Mouse (Mus musculus): Measurements from ENCODE around the gene Kdm5b. TPM values are rescaled to one million over a fixed set of nuclear protein-coding genes. Genes with fewer than 3 reads are reported as not detected.

Kdm5b gene
- total RNA-seq, 1 experiment from 2014 or later = 55.4 TPM

- DNase-seq = no peak
Measured at GRCm38 (mm10) chr1:134551869-134552268, 8.1 kb upstream of the Kdm5b start.

- DNase-seq = no peak
Measured at GRCm38 (mm10) chr1:134552396-134552795, 7.6 kb upstream of the Kdm5b start.

- no peak for DNase-seq
Measured at GRCm38 (mm10) chr1:134555240-134555870, 4.6 kb upstream of the Kdm5b start.

- peak; percentile 54 for DNase-seq
Measured at GRCm38 (mm10) chr1:134555871-134556670, 3.9 kb upstream of the Kdm5b start.

GRCm38 (mm10) chr1:134556671-134557218 is 3.2 kb upstream of the Kdm5b start:
- DNase-seq = peak; percentile 96

- no peak for DNase-seq
Measured at GRCm38 (mm10) chr1:134558511-134558910, 1.5 kb upstream of the Kdm5b start.

- no peak for DNase-seq
Measured at GRCm38 (mm10) chr1:134559226-134559625, 745 bp upstream of the Kdm5b start.

- peak; percentile 71 for DNase-seq
Measured at GRCm38 (mm10) chr1:134560396-134560795, 425 bp downstream of the Kdm5b start.

- DNase-seq = peak; percentile 38
Measured at GRCm38 (mm10) chr1:134560801-134561769, 1.1 kb downstream of the Kdm5b start.

- no peak for DNase-seq
Measured at GRCm38 (mm10) chr1:134561770-134562143, 1.8 kb downstream of the Kdm5b start.

GRCm38 (mm10) chr1:134562457-134562856 is 2.5 kb downstream of the Kdm5b start:
- no peak for DNase-seq

GRCm38 (mm10) chr1:134563726-134564125 is 3.8 kb downstream of the Kdm5b start:
- no peak for DNase-seq

- DNase-seq = no peak
Measured at GRCm38 (mm10) chr1:134567511-134567910, 7.5 kb downstream of the Kdm5b start.

- DNase-seq = no peak
Measured at GRCm38 (mm10) chr1:134570171-134570570, 10.2 kb downstream of the Kdm5b start.

GRCm38 (mm10) chr1:134570631-134571030 is 10.7 kb downstream of the Kdm5b start:
- DNase-seq = no peak

GRCm38 (mm10) chr1:134573300-134573931 is 13.4 kb downstream of the Kdm5b start:
- no peak for DNase-seq

GRCm38 (mm10) chr1:134573932-134574315 is 14.0 kb downstream of the Kdm5b start:
- no peak for DNase-seq

GRCm38 (mm10) chr1:134577384-134578120 is 17.6 kb downstream of the Kdm5b start:
- DNase-seq = no peak

- DNase-seq = no peak
Measured at GRCm38 (mm10) chr1:134580796-134581195, 20.8 kb downstream of the Kdm5b start.

GRCm38 (mm10) chr1:134583560-134583959 is 23.6 kb downstream of the Kdm5b start:
- no peak for DNase-seq

- no peak for DNase-seq
Measured at GRCm38 (mm10) chr1:134589676-134590075, 29.7 kb downstream of the Kdm5b start.

Data from adrenal gland, postnatal 25 days (tissue).